11 mouse cellular contexts compared by ENCODE assay signal in the genomic region with DNA sequence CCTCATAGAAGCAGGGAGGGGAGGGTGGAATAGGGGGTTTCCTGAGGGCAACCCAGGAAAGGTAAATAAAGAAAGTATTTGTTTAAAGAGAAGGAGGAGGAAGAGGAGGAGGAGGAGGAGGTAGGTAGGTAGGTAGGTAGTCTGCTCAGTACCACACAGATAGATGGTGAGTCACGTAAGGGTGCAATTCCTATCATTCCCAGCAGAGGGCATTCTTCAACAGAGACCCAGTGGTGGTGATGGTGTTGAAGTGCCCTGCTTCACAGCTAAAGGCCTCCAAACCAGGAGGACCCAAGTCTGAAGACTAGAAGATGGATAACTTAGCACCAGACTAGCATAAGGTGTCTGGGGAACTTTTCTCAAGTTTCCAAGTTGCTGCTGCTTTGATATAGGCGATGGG. TPM values are rescaled to one million over a fixed set of nuclear protein-coding genes. Genes with fewer than 3 reads are reported as not detected.
DNase-seq lines count a peak whose midpoint lies in the region; ATAC-seq and TF ChIP-seq lines count a peak whose summit lies in the region.
"Had no signal": no experiment of that assay in that cellular context is flagged by ENCODE, and none has a peak within 500 bp of the region (broad histone marks: within the 10 kb centered on the region; RNA-seq: fewer than 3 reads in every experiment).

No protein-coding gene starts in this region.

- no peak for ATAC-seq in lung, embryonic 14.5 days (ENCODE audit: insufficient read depth)
- ATAC-seq in erythroid progenitor cell, adult 5-6 weeks (replicated peaks; ENCODE audit: low FRiP score, poor library complexity, severe bottlenecking) = peak; percentile 61; the same call in 1 of the 2 replicates
- ATAC-seq in forebrain, embryonic 16.5 days = no peak

- no peaks in the 10 kb centered on the region for H3K4me1 ChIP-seq in lung, embryonic 14.5 days (ENCODE audit: insufficient read depth)
- H3K4me1 ChIP-seq in forebrain, embryonic 16.5 days (replicated peaks; ENCODE audit: control insufficient read depth, insufficient read depth, low read length) = no peaks in the 10 kb centered on the region
- H3K4me1 ChIP-seq: hindbrain, embryonic 15.5 days; limb, embryonic 12.5 days had no signal

- DNase-seq in lung, embryonic 14.5 days = peak; percentile 36
- no peak for DNase-seq in lung, postnatal 14 days
- DNase-seq in R1 (ENCODE audit: low read depth, low spot score) = peak; percentile 59
- peak; percentile 76 for DNase-seq in splenic B cell, adult 2 months (ENCODE audit: low read depth, low spot score)
- no peak for DNase-seq in kidney, postnatal 4 days
- DNase-seq: cerebellum, adult 11 months had no signal

- no peak overlapping the region for H3K4me3 ChIP-seq in lung, embryonic 14.5 days (ENCODE audit: low read depth, low read length)
- H3K4me3 ChIP-seq in forebrain, embryonic 16.5 days (replicated peaks; ENCODE audit: low read length) = no peak overlapping the region
- H3K4me3 ChIP-seq: hindbrain, embryonic 15.5 days; limb, embryonic 12.5 days had no signal

- no peaks in the 10 kb centered on the region for H3K27me3 ChIP-seq in lung, embryonic 14.5 days (ENCODE audit: insufficient read depth, low read length)
- H3K27me3 ChIP-seq in splenic B cell, adult 2 months (ENCODE audit: control insufficient read depth, insufficient read depth, low read length, poor library complexity, severe bottlenecking) = no peaks in the 10 kb centered on the region
- H3K27me3 ChIP-seq in forebrain, embryonic 16.5 days (replicated peaks; ENCODE audit: control insufficient read depth, insufficient read depth, low read length) = no peaks in the 10 kb centered on the region
- H3K27me3 ChIP-seq: hindbrain, embryonic 15.5 days; limb, embryonic 12.5 days had no signal

- peak; percentile 52 for TF ChIP-seq CTCF in lung, embryonic 14.5 days (IDR thresholded peaks at IDR 0.05; ENCODE audit: low read depth)

- no peaks in the 10 kb centered on the region for H3K9me3 ChIP-seq in lung, embryonic 14.5 days (ENCODE audit: low read depth, low read length)
- H3K9me3 ChIP-seq in forebrain, embryonic 16.5 days (ENCODE audit: control insufficient read depth, low read length) = no peaks in the 10 kb centered on the region
- H3K9me3 ChIP-seq: hindbrain, embryonic 15.5 days; limb, embryonic 12.5 days had no signal

- no peaks in the 10 kb centered on the region for H3K36me3 ChIP-seq in lung, embryonic 14.5 days (ENCODE audit: insufficient read depth)
- H3K36me3 ChIP-seq in splenic B cell, adult 2 months (ENCODE audit: control insufficient read depth, insufficient read depth, low read length, poor library complexity, severe bottlenecking) = no peaks in the 10 kb centered on the region
- no peaks in the 10 kb centered on the region for H3K36me3 ChIP-seq in forebrain, embryonic 16.5 days (ENCODE audit: control insufficient read depth, insufficient read depth)
- H3K36me3 ChIP-seq: hindbrain, embryonic 15.5 days; limb, embryonic 12.5 days had no signal

- no peak overlapping the region for H3K27ac ChIP-seq in lung, embryonic 14.5 days (ENCODE audit: low read depth)
- no peak overlapping the region for H3K27ac ChIP-seq in forebrain, embryonic 16.5 days (ENCODE audit: low read length)
- H3K27ac ChIP-seq: hindbrain, embryonic 15.5 days; limb, embryonic 12.5 days had no signal

- 84% methylated on average over 2 of the region's 2 CpGs for WGBS in lung, embryonic 14.5 days
- 93% methylated on average over 2 of the region's 2 CpGs for WGBS in forebrain, embryonic 16.5 days

- no peak overlapping the region for H3K9ac ChIP-seq in lung, embryonic 14.5 days
- H3K9ac ChIP-seq in forebrain, embryonic 16.5 days (replicated peaks; ENCODE audit: low read depth, low read length) = no peak overlapping the region
- H3K9ac ChIP-seq: hindbrain, embryonic 15.5 days; limb, embryonic 12.5 days had no signal

- H3K4me2 ChIP-seq in lung, embryonic 14.5 days = no peak overlapping the region
- H3K4me2 ChIP-seq in forebrain, embryonic 16.5 days (ENCODE audit: low read length) = no peak overlapping the region
- H3K4me2 ChIP-seq: hindbrain, embryonic 15.5 days; limb, embryonic 12.5 days had no signal

RNA-seq across cellular contexts. Expression of a gene that starts 2.8 kb away (rescaled TPM):
- 0.14 TPM in 1 of 2 replicates, not detected in the other for polyA plus RNA-seq in lung, embryonic 14.5 days (2014; fragmentation: Nextera tagmentation; extraction: Ambion mirVana)
- 9.2 and 14.4 TPM in 2 replicates for total RNA-seq in erythroid progenitor cell, adult 5-6 weeks (2015; ENCODE audit: low replicate concordance)
- 6.7 and 15.0 TPM in 2 replicates for total RNA-seq in erythroid progenitor cell, adult 5-6 weeks (2017; ENCODE audit: low replicate concordance)
- 0.20 TPM in 1 of 2 replicates, not detected in the other for polyA plus RNA-seq in forebrain, embryonic 16.5 days (2015; fragmentation: Nextera tagmentation; extraction: Ambion mirVana)
- polyA plus RNA-seq: neural tube, embryonic 11.5 days had no signal

RNA-seq across cellular contexts. Expression of a gene that starts 42.8 kb away (rescaled TPM):
- polyA plus RNA-seq in lung, embryonic 14.5 days (2014; fragmentation: Nextera tagmentation; extraction: Ambion mirVana) = 0.20 TPM in 1 of 2 replicates, not detected in the other
- 6.8 and 7.5 TPM in 2 replicates for total RNA-seq in erythroid progenitor cell, adult 5-6 weeks (2015; ENCODE audit: low replicate concordance)
- total RNA-seq in erythroid progenitor cell, adult 5-6 weeks (2017; ENCODE audit: low replicate concordance) = 4.7 and 16.6 TPM in 2 replicates
- not detected in 2 replicates for polyA plus RNA-seq in forebrain, embryonic 16.5 days (2015; fragmentation: Nextera tagmentation; extraction: Ambion mirVana)
- polyA plus RNA-seq: hindbrain, embryonic 15.5 days; limb, embryonic 12.5 days; neural tube, embryonic 11.5 days had no signal

RNA-seq across cellular contexts. Expression of a gene that starts 51.0 kb away (rescaled TPM):
- 0.31 TPM in 1 of 2 replicates, not detected in the other for polyA plus RNA-seq in lung, embryonic 14.5 days (2014; fragmentation: Nextera tagmentation; extraction: Ambion mirVana)
- total RNA-seq in erythroid progenitor cell, adult 5-6 weeks (2015; ENCODE audit: low replicate concordance) = 1.8 and 4.6 TPM in 2 replicates
- 2.2 TPM in 1 of 2 replicates, not detected in the other for total RNA-seq in erythroid progenitor cell, adult 5-6 weeks (2017; ENCODE audit: low replicate concordance)
- not detected in 2 replicates for polyA plus RNA-seq in forebrain, embryonic 16.5 days (2015; fragmentation: Nextera tagmentation; extraction: Ambion mirVana)
- polyA plus RNA-seq: hindbrain, embryonic 15.5 days had no signal

Comparison
In these comparisons a context has a peak if more than half of its experiments do, and no peak if none do; other contexts are left out.
1. DNase-seq: peak in lung, embryonic 14.5 days (single experiment), R1 (single experiment) and splenic B cell, adult 2 months (single experiment); none in lung, postnatal 14 days (single experiment) and kidney, postnatal 4 days (0 of 2).